Mouse (Mus musculus) liver, embryonic 18 days (tissue): ENCODE measurements around the gene Gm20888. TPM values are rescaled to one million over a fixed set of nuclear protein-coding genes. Genes with fewer than 3 reads are reported as not detected.

Source experiments
- polyA plus RNA-seq: library from polyadenylated mRNA; depleted of rRNA; stranded (reverse); fragments of >200 nt; gene quantifications from 2 replicates; pipeline ENCODE4 v1.2.3, GENCODE M21; 2012; rRNA removed

Gene Gm20888
- not detected in 2 replicates for polyA plus RNA-seq

GRCm38 (mm10) chrY:70441582-70441981 is at the start of gene Gm20888:
TSS of gene Gm20888 (plus strand) at chrY:70441882.

Other genes with a start within 250 kb of the Gm20888 start
- not detected in 2 replicates for gene Gm21118, start 168.2 kb upstream of the Gm20888 start, polyA plus RNA-seq
- not detected in 2 replicates for gene Gm29423, start 138.6 kb upstream of the Gm20888 start, polyA plus RNA-seq
- gene Gm29644, start 138.5 kb upstream of the Gm20888 start, polyA plus RNA-seq: not detected in 2 replicates